Mouse (Mus musculus) megakaryocyte, embryonic 14.5 days (primary cell): ENCODE data around the gene Fndc8. TPM values are rescaled to one million over a fixed set of nuclear protein-coding genes. Genes with fewer than 3 reads are reported as not detected.

Experiments used
- H3K27me3 ChIP-seq: replicated peaks from 2 replicates; pipeline ENCODE3; 2012; ENCODE audit warnings: inconsistent platforms
- H3K36me3 ChIP-seq: replicated peaks from 2 replicates; pipeline ENCODE3; 2012; ENCODE audit warnings: low read length, inconsistent platforms, mixed read lengths
- H3K4me1 ChIP-seq: 2 replicates; pipeline ENCODE4 v1.6.1; 2012; ENCODE audit warnings: inconsistent platforms
- H3K4me3 ChIP-seq: replicated peaks from 2 replicates; pipeline ENCODE3; 2012; ENCODE audit warnings: moderate library complexity, mild to moderate bottlenecking, inconsistent platforms
- H3K9me3 ChIP-seq: 2 replicates; pipeline ENCODE4 v1.6.1; 2012; ENCODE audit warnings: inconsistent platforms
- FLI1 ChIP-seq: IDR thresholded peaks from 2 replicates; pipeline ENCODE4 v1.6.1; 2012; ENCODE audit warnings: low read length, inconsistent platforms, mixed read lengths
- GATA1 ChIP-seq: IDR thresholded peaks from 3 replicates; pipeline ENCODE4 v1.6.1; 2012; ENCODE audit warnings: mixed read lengths, low read length, inconsistent platforms, borderline replicate concordance
- polyA plus RNA-seq: library from polyadenylated mRNA; stranded (reverse); fragments of >175 nt; gene quantifications from 2 replicates; pipeline ENCODE4 v1.2.3, GENCODE M21; 2012; ENCODE audit warnings: low replicate concordance; ENCODE audit not compliant: insufficient read depth

Gene Fndc8
- polyA plus RNA-seq, 1 experiment = not detected

- peaks cover 80% of the 10 kb centered on the region for H3K27me3 ChIP-seq
- peaks cover 9% of the 10 kb centered on the region for H3K4me1 ChIP-seq
- peaks cover 22% of the 10 kb centered on the region for H3K9me3 ChIP-seq
- H3K4me3 ChIP-seq = peak overlapping the region; percentile 86
- H3K36me3 ChIP-seq = no peaks in the 10 kb centered on the region
- TF ChIP-seq GATA1 (no peak), FLI1 (no peak)
Observed at GRCm38 (mm10) chr11:82933186-82933585, 41.3 kb downstream of the Fndc8 start.

GRCm38 (mm10) chr11:82943336-82943735 lies 51.4 kb downstream of the Fndc8 start:
- peaks cover 8% of the 10 kb centered on the region for H3K9me3 ChIP-seq
- no peak for TF ChIP-seq GATA1
- H3K36me3 ChIP-seq = no peaks in the 10 kb centered on the region
- peaks cover 81% of the 10 kb centered on the region for H3K27me3 ChIP-seq
- H3K4me1 ChIP-seq = no peaks in the 10 kb centered on the region
- H3K4me3 ChIP-seq = no peak overlapping the region

- no peak for TF ChIP-seq FLI1
- no peak for TF ChIP-seq GATA1
- Histone ChIP-seq H3K4me3 (no peak overlapping the region), H3K9me3 (no peaks in the 10 kb centered on the region), H3K36me3 (no peaks in the 10 kb centered on the region), H3K27me3 (peaks cover 77% of the 10 kb centered on the region), H3K4me1 (no peaks in the 10 kb centered on the region)
Observed at GRCm38 (mm10) chr11:82945636-82946035, 53.7 kb downstream of the Fndc8 start.

- Histone ChIP-seq H3K9me3 (no peaks in the 10 kb centered on the region), H3K4me3 (no peak overlapping the region), H3K4me1 (peaks cover 17% of the 10 kb centered on the region), H3K27me3 (peaks cover 82% of the 10 kb centered on the region), H3K36me3 (no peaks in the 10 kb centered on the region)
- TF ChIP-seq GATA1 (no peak), FLI1 (no peak)
Observed at GRCm38 (mm10) chr11:82947457-82947856, 55.5 kb downstream of the Fndc8 start.

- no peak for TF ChIP-seq GATA1
- no peak for TF ChIP-seq FLI1
- peaks cover 75% of the 10 kb centered on the region for H3K27me3 ChIP-seq
- no peaks in the 10 kb centered on the region for H3K9me3 ChIP-seq
- no peak overlapping the region for H3K4me3 ChIP-seq
- H3K36me3 ChIP-seq = no peaks in the 10 kb centered on the region
- H3K4me1 ChIP-seq = peaks cover 23% of the 10 kb centered on the region
Observed at GRCm38 (mm10) chr11:82949036-82949435, 57.1 kb downstream of the Fndc8 start.

Other genes with a start within 250 kb of the Fndc8 start
- gene Cct6b, start 127.8 kb upstream of the Fndc8 start, polyA plus RNA-seq = 0.47 TPM in 1 of 2 replicates, not detected in the other
- 3.3 and 16.1 TPM in 2 replicates for gene Zfp830, start 127.8 kb upstream of the Fndc8 start, polyA plus RNA-seq
- 29.8 and 53.0 TPM in 2 replicates for gene Lig3, start 111.0 kb upstream of the Fndc8 start, polyA plus RNA-seq
- 5.6 and 33.5 TPM in 2 replicates for gene Rffl, start 20.9 kb upstream of the Fndc8 start, polyA plus RNA-seq
- 1.3 and 11.6 TPM in 2 replicates for gene Rad51d, start 1.5 kb upstream of the Fndc8 start, polyA plus RNA-seq
- 24.4 and 25.1 TPM in 2 replicates for gene Nle1, start 16.3 kb downstream of the Fndc8 start, polyA plus RNA-seq
- gene Unc45b, start 18.4 kb downstream of the Fndc8 start, polyA plus RNA-seq = not detected in 2 replicates
- gene Slfn5, start 59.2 kb downstream of the Fndc8 start, polyA plus RNA-seq = 1.5 TPM in 1 of 2 replicates, not detected in the other
- gene Slfn9, start 99.7 kb downstream of the Fndc8 start, polyA plus RNA-seq = 1.9 TPM in 1 of 2 replicates, not detected in the other
- gene Slfn8, start 128.7 kb downstream of the Fndc8 start, polyA plus RNA-seq = 1.3 TPM in 1 of 2 replicates, not detected in the other
- 9.0 TPM in 1 of 2 replicates, not detected in the other for gene Slfn2, start 173.0 kb downstream of the Fndc8 start, polyA plus RNA-seq
- gene Slfn1, start 224.7 kb downstream of the Fndc8 start, polyA plus RNA-seq = 0.28 TPM in 1 of 2 replicates, not detected in the other